Mouse (Mus musculus) CD4-positive helper T cell, adult 2 months (primary cell): ENCODE results near the gene Mfsd4b1.

ENCODE experiments used
- DNase-seq: peaks from one replicate; pipeline ENCODE4 v3.0.0-alpha.2; 2012; ENCODE audit warnings: low read depth, missing footprints, low spot score

The Mfsd4b1 gene

DNA sequence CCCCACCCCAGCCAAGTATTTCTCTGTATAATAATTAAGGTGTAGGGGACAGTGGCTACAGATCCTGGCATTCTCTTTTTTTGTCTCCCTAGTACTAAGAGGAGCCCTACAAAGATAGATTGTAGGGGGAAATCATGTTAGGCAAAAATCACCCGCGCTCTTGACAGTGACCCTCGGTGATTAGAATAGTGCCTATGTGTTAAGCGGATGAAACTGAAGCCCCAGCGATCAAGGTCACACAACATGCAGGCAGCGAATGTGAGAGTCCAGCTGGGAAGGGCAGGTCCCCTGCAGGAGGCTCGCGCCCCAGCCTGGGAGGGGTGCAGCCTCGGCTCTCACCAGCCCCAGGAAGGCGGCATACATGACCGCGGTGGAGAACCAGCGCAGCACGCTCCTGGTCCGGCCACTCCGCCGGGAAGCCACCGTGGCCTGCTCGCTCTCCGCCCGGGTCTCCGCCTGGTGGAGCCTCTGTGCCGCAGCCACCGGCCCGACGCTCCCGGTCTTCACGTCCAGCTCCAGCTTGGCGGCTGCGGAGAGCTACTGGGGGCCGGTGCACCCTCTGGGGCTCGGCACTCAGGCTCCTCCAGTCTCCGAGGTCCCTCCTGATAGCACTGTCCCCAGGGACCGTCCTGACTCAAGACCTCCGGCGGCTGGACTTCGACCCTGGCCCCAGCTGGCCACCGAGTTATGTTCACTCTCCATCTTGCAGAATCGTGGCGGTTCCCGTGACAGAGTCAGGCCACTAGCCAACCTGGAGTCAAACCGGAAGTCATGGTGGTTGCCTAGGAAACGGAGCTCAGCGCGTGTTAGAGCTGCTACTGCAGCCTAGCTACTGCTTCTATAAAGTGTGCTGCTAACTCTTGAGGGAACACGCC is at the start of gene Mfsd4b1:
Gene Mfsd4b1, minus strand, starts transcription at position 715 of the 875 bp plus-strand sequence.
- peak; percentile 85 for DNase-seq

DNA sequence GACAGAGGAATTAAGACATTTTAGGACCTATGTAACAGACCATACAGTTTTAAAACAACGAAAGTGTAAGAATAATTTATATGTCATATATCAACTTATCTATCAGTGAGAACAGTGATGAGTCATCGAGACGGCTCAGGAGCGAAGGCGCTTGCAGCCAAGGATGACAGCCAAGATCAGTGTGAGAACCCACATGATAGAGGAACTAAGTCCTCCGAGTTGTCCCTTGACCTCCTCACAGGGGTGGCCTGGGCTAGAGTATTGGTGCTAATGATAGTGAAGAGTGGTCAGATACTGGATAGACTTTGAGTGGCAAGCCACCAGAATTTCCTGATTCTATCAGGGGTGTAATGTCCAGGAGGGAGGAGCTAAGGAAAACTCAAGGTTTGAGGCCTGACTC is 48.5 kb upstream of the Mfsd4b1 start:
- no peak for DNase-seq

- no peak for DNase-seq
Observed at GRCm38 (mm10) chr10:40070684-40071083, 45.6 kb upstream of the Mfsd4b1 start.

- no peak for DNase-seq
Observed at GRCm38 (mm10) chr10:40069270-40069669, 44.2 kb upstream of the Mfsd4b1 start.

GRCm38 (mm10) chr10:40068595-40068994 is 43.5 kb upstream of the Mfsd4b1 start:
- DNase-seq, result no peak

- DNase-seq, result no peak
Observed at GRCm38 (mm10) chr10:40067529-40067928, 42.5 kb upstream of the Mfsd4b1 start.

DNA sequence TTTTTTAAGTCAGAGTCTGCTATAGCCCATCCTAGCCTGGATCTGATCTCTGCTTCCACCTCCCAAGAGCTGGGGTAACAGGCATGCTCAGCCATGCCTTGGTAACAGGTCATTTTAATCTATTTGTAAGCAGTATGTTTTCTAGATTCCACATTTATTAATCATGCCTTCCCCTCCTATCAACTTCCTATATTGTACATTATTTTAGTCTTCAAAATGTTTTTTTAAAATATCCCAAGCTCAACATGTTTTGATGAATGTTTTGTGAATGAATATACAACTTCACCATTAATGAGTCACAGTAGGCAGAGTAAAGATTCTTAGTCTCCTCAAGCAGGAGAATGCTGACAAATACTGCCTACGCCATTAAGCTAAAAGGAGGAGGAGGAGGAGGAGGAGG is 42.0 kb upstream of the Mfsd4b1 start:
- DNase-seq, result no peak

DNA sequence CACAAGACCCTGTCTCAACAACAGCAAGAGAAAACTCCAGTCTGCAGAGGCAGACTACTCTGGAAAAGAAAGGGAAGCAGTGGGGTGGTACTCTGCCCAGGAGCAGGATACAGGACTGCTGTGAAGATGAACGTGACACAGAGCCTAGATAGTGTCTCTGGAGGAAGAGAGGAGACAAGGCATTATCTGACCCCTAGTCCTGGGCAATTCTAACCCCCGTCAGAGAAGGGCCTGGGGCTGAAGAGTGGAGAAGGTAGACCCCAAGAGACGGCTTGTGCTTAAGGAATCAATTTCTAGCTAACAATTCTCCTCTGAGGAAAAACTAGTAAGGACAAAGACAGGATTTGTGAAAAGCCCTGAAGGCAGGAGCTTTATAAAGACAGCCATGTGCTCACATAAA is 40.3 kb upstream of the Mfsd4b1 start:
- no peak for DNase-seq

GRCm38 (mm10) chr10:40063291-40063890 is 38.3 kb upstream of the Mfsd4b1 start:
- no peak for DNase-seq

- DNase-seq, result no peak
Observed at GRCm38 (mm10) chr10:40062812-40063211, 37.7 kb upstream of the Mfsd4b1 start.

DNA sequence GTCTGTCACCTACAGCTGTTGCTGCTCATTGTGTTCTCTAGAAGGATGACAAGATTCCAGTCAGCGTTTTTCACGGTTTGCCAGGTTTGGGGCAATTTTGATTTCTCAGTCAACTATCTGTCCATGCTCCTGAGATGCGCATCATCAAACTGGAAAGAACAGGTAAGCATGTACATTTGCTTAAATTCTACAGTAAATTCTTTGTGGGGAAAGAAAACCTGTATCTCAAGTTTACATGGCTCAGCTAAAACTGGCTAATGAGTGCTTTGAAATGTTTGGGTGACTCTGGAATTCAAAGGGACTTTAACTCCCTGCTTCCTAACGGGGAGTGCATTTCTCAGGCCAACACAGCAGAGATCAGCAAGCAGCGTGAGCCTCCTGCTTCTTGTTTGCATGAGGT is 36.9 kb upstream of the Mfsd4b1 start:
- DNase-seq, result no peak

DNA sequence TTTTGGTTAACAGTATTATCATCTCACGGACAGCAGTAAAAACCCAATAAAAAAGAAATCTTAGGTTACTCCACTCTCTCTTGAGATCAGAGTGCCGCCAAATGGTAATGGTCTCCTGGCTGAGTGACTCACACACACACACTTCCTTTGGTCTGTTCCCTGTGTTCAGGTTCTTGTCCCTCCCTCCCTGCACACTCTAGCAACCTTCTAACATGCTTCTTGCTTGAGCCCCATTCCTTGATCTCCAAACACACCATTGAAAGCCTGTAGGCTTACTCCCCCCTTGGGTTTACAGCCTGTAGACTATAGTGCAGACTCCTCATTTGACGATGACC is 33.7 kb upstream of the Mfsd4b1 start:
- no peak for DNase-seq

- DNase-seq, result no peak
Observed at GRCm38 (mm10) chr10:40058062-40058785, 33.2 kb upstream of the Mfsd4b1 start.

GRCm38 (mm10) chr10:40057615-40058014 is 32.5 kb upstream of the Mfsd4b1 start:
- no peak for DNase-seq

DNA sequence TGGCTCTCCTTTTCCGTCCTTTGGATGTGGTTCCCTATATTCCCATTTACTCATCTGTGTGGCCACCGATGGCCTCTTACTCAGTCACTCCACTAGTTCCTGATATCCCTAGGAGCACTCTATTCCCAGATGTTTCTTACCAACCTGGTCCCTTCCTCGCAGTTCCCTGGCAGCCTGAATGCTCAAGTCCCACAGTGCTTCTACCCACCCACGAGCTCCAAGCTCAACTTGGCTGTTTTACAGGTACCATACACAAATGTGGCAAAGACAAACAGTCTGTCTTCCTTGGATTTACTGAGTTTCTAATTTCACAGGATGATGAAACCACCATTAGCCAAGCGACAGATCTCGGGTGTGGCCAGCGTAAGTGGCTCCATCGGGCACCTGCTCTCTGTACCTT is 29.4 kb upstream of the Mfsd4b1 start:
- no peak for DNase-seq

DNA sequence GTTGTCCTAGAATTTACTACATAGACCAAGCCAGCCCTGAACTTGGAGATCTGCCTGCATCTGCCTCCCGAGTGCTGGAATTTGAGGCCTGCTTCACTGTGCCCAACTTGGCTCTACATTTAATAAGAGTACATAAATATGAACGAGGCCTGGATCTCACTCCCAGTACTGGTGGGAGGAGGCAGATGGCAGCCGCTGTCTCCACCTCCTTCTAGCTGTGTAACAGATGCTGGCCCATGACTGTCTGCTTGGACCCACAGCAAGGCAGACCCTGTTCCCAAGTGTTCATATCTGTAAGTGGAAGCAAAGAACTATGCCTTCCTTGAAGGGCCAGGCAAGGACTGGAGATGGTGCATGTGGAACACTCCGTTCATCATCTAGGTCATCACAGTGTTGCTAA is 28.8 kb upstream of the Mfsd4b1 start:
- DNase-seq, result no peak

DNA sequence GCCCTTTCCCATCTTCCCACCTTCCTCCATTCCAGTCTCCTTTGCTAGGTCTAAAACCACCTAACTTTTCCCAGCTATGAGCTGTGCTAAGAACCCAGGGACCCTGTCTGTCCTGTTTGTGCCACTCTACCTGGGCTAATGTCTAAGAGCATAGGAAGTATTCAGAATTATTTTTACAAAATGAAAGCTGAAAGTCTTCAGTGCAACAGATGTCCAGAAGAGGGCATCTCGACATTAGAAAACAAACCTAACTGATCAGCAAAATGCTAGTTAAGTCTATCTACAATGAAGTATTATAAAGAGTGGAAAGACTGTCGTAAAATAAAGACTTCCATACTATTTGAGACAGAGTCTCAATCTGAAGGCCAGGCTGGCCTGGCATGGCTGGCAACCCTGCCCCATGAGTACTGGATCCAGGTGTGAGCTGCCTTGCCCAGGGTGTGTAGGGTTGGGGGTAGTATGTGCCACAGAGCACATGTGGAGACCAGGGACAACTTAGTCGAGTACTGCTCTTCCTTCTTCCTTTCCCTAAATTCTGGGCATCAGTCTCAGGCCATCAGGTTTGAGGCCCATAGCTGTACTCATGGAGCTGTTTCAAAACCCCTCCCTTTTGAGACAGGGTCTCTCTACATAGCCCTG is 28.3 kb upstream of the Mfsd4b1 start:
- DNase-seq, result peak; percentile 60

DNA sequence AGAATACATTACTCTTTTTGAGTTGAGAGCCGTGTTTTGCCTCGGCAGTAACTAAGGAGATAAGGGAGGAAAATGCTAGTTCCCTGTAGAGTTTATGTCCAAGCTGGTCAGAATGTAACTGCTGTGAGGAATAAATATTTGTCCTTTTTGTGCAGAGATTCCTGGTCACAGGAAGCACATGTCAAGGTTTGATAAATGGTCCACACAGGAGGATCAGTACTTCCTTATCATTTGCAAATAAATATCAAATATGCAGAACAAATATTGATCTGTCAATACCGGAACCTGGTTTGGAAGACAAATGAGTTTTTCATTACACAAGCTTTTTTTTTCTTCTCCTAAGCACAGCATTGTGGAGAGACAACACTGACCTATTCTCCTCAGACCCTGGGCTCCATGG is 26.9 kb upstream of the Mfsd4b1 start:
- DNase-seq, result no peak

DNA sequence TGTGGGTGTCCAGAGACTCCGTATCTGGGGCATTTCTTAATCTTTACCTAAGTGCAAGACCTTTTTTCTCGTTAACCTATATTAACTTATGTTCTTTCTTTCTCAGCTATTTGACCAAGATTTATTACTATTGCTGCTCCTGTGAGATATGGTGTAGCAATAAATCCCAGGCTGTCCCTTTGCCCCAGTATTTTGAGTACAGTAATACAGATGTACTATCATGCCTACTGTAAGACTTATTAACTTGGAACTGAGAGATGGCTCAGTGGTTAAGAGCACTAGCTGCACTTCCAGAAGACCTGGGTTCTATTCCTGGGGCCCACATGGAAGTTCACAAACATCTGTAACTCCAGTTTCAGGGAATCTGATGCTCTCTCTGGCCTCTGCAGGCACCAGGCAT is 25.7 kb upstream of the Mfsd4b1 start:
- no peak for DNase-seq

DNA sequence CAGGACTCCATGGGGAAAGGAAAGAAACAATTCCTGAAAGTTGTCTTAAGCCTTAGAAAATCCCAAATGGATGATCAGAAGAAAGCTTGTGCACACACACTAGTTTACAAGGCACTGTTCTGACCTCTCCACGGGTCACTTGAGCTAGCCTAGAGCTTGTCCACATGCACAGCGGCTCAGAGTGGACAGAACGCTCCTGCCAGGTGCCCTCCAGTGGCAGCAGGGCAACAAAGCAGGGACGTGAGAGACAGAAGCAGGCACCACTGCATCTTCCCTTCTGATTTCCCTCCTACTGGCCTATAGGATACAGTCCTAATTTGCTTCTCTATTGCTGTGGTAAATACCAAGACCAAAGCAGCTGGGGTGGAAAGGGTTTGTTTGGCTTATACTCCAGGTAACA is 16.3 kb upstream of the Mfsd4b1 start:
- DNase-seq, result no peak

- DNase-seq, result no peak
Observed at GRCm38 (mm10) chr10:40036686-40037560, 11.9 kb upstream of the Mfsd4b1 start.
